Mouse (Mus musculus) adrenal gland, adult (tissue): Measurements from ENCODE around the gene Slc4a4.

Experiments
- DNase-seq, 2 experiments: peaks; one replicate each; pipeline ENCODE4 v3.0.0; 2022 to 2023; ENCODE audit warnings: low spot score in 1 of 2; ENCODE audit not compliant: inconsistent age in 2 of 2

Gene Slc4a4

DNA sequence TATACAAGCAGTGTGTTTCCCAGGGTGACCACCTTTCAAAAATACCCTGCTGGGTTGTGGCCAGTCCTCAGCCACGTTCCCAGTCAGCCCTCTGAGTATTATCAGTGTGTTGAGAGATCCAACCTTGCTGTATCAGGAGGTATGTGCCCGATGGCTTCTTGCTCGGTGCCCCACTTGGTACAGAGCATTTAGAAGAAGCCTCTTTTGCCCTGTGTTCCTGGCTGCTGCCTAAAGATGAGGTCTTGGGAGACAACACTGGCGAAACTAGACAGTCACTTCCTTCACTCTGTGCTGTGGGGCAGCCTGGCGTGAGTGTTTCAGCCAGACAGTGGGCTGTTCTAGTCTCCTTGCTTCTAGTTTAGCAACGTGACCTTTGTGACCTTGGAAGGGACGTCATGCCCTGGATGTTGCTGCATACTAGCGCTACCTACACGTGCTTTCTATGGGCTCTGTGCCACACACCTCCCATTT is 29.9 kb downstream of the Slc4a4 start:
- DNase-seq = peak in 1 of 2 experiments; percentile 48

DNA sequence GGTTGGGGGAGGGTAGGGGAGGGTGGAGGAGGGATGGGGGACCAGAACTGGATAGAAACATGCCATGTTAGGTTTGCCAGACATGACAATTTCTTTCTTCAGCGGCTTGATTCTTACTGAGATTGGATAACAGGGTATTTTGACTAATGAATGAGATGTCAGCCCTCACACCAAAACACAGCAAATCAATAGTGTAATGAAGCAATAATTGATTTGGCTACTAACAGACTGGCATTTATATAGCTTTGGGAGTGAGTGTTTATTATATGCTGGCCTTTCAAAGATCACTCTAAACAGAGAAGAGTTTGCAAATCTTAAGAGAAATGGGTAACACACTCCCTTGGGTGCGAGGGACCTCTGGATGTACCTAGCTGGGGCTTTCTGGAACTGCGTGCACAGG is 30.6 kb downstream of the Slc4a4 start:
- no peak for DNase-seq

DNA sequence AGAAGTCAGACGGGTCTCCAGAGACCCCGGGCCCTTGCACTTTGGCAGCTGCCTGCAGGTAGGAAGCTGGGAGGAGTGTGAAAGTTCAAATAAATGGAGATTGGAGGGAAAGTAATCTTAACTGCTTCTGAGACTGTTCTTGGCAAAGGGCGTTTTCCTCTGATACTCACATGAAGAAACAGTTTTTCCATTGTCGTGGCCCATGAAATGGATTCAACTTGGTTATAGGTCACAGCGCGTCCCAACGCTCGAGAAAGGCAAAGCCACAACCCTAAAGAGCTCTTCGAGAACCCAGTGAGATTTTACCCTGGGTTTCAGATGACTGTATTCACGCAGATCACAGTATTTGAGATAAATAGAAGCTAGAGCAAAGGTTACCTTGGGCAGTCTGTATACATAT is 31.0 kb downstream of the Slc4a4 start:
- DNase-seq = peak in 1 of 2 experiments; percentile 47

DNA sequence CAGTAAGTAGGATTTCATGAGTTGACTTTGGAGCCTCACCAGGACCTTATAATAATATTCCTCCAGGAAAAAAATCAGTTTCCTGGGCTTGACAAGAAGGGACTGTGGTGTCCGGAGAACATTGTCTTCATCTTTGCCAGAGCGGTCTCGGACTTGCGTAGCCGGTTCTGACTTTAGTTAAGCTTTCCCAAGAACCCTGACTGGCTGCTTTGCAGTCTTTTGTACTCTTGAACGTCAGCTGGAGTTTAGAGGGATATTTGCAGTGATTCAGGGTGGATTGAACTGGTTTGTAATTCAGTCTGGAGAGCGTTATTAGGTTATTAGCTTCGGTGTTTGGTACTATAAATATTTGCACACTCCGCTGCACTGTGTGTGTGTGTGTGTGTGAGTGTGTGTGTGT is 31.9 kb downstream of the Slc4a4 start:
- DNase-seq = no peak

DNA sequence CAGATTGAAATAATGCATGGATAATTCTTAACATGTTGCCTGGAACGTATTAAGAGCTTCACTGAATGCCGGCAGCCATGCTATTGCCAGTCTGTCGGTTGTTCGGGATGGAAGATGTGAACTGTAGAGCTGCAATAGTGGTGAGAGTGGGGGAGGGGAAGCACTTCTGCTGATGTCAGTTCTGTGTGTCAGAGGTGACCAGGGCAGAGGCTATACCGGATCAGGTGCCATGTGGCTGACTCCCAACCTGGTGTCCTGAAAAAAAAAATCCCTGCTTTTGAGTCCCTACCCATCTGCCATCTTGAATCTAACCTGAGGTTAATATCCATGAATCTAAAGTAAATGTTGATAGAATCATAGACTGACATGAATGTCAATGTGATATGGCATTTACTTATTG is 39.0 kb downstream of the Slc4a4 start:
- DNase-seq = no peak

DNA sequence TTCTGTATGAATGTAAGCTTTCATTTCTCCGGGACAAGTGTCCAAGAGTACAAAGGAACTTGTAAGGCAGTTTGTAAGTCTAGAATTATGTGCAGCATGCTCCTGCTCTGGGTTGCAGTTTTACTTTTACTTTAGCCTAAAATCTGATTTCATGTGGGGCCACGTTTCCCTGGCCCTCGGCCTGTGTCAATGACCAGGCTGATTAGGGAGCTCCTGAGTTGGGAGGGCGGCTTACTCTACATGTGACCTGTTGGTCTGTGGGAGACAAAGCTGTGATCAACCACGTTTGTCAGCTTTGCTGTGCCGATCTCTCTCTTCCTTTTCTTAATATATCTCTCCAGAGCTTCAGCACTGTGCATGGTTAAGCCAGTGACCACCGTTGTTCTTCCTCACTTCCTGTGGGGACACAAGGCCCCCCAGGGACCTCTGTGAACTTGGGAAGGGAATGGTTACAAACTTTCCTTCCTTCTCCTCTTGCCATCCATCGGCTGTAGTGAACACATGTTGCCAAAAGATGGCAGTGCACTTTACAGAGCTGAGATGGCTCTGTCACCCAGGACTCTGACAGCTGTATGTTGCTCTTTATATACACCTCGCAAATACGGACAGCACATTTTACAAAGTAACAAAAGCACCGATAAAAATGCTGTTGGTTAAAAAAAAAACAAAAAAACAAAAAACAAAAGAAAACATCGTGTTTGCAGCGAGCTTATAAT is 41.7 kb downstream of the Slc4a4 start:
- DNase-seq = peak; percentile 16 to 69

DNA sequence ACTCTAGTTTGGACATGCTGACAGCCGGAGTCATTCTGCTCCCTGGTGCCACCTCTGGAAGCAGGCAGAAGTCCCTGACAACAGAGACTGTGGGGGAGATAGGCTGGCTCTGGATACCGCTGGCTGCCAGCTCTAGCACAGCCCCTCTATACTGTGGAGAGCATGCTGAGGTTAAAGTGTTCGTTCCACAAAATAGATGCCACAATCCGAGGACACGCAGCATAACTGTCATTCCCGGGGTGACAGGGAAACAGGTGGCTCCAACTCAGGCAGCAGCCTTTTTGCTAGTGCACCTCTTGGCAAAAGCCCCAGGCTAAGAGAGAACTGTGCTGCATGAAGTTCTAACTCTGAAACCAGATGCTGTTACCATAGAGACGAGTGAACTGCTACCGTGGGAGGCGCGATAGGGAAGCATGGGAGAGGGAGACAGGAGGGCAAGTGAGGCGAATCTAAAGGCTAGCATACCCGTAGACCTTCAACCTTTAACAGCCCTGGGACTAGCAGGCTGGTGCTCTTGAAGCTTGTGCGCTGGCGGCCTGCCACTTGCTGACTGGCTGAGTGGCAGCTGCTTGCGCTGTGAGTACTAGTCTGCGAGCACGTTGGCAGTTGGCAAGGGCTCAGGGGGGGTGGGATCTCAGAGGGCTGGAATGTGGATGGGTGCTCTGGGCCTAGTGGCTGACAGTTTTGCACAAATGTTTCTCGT is 42.9 kb downstream of the Slc4a4 start:
- peak; percentile 27 to 78 for DNase-seq

DNA sequence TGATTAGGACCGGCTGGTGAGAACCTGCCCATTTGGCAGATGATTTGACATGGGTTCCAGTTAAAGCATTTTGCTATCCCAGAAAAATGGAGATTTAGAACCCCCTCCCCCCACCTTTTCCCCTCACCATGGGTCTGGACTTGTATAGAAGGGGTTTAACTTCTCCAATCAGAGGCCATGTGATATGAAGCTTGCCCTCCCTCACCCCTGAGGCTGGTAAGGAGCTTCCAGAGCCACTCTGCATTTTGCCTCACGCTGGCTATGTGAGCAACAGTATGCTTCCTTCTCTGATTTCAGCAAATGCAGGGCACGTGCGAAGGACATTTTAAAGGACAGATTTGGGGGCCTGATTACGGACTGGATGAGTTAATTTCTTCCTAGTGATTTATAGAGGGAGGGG is 43.5 kb downstream of the Slc4a4 start:
- no peak for DNase-seq

DNA sequence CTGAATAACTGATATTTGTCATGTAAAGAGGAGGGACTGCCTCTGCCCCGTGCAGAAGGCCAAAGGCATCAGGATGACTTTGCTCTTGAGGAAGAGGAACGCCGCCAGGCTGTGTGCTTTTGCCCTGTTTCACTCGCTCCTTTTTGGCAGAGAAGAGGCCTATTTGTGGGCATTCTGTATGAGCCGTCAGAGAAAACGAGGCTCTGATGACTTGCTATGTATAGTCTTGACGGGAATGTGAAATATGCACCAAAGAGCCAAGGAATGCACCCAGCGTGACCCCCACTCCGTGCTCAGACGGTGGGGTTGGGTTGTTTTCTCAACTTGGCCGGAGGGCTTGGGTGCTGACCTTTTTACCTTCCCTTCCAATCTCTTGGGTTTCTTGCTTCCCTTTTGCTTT is 44.0 kb downstream of the Slc4a4 start:
- DNase-seq = no peak

DNA sequence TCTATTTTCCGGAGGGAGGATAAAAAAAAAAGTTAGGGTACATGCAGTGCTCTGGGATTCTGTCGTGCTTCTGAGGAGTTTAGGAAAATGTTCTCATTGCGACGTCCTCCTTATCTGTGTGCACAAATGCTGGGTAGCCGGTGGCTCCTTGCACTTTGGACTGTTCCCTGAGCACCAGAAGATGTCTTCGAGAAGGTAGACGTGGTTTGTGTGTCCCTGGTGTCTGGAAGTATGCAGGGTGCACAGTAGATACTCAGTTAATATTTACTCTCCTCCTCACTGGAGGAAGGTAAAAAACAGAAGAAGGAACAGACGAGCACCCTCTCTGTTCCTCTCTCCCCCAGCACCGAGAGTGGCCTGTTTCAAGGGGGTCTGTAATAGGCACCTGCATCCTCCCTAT is 44.6 kb downstream of the Slc4a4 start:
- no peak for DNase-seq

DNA sequence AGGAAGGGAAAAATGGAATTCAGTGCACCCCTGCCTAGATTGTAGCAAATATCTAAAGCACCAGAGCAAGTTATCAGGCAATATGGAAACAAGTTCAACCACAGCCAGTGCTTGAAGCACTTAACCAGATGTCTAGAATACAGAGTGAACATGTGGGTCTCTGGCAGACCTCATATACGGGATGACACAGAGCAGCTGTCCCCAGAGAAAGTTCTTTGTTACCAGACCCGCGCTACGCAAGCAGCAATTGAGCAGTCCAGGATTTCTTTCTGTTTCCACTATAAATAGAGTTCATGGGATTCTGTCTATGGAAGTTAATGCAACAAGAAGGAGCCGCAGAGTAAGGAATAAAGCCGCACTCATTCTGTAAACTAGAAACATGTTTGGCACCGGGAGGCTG is 46.8 kb downstream of the Slc4a4 start:
- DNase-seq = no peak

DNA sequence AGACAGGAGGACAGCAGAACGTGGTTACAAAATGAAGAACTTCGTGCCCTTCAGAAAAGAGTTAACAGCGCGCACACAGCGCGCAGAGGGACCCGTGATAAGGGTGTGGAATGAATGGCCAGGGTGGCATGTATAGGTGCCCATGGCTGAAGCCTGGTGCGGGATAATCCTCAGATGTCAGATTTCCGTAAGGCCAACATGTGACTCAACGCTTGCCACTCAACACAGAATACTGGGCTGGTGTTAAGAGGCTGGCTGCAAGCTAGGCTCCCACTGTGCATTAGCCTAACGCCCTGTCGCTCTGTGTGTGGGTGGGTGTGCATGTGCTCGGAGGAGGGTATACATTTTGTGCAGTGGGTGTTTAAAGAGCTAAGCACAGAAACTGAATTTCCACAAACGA is 47.3 kb downstream of the Slc4a4 start:
- no peak for DNase-seq

DNA sequence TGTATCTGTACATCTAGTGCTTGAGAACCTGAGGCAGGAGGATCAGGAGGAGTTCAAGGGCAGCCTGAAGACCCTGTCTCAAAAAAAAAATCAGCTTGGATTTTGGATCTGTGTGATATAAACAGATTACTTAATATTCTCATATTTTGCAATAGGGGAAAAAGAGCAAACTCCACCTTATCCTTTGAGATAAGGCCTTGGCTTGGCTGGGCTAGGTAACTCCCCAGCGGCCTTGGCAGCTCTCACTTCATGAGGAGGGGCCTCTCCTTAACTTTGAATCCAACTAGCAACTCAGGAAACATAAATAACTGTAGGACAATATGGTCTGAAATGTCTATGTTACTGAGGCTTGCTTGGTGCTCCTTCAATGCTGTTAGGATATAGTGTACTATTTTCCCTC is 51.6 kb downstream of the Slc4a4 start:
- no peak for DNase-seq

DNA sequence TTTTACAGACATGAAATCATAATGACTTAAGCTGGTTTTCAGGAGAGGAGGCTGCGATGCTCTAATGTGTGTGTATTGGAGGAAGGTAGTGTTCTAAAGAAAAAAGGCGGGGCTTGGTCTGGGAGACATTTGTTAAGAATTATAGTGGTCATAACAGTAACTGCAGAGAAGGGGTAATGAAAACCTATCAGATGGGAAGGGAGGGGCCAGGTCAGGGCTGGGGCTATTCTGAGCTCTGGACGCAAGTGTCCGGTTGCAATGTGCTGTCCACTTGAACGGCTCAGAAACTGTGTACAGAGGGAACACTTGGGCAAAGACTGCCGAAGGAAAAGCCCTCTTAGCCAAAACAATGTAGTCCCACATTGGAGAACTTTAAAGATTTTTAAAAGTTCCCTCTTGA is 52.5 kb downstream of the Slc4a4 start:
- no peak for DNase-seq

DNA sequence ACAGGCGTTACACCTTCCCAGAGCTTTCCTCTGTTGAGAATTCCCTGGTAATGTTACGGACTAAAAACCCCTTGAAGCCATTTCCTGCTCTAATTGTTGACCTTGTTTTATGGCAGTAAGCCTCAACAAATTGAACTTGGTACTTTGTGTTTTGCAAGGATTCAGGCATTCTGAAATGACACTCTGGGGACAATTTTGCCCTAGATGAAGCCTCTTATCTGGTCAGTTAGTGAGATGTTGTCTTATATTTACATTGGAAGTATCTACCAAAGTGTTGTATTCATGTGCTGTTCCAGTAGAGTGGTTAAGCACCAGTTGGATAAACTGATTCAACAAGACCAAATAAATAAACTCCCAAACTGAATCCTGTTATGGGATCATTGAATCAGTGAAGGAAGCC is 53.2 kb downstream of the Slc4a4 start:
- DNase-seq = no peak

DNA sequence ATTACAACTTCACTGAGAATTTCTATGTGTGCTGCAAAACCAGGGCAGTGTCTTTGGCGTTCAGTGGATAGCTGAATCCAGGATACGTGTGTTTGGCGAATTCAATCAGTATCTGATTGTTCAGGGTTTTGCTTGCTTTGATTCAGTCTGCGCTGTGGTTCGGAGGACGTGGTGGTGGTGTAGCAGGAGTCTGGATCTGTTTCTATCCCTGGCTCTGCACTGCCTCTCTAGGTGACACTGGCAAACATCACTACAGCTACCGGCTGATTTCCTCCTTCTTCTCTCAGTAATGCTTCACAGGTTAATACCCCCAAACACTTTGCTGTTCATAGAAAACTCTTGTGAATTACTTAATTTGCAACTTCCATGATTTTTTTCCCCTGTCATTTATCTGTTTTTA is 55.3 kb downstream of the Slc4a4 start:
- DNase-seq = no peak

DNA sequence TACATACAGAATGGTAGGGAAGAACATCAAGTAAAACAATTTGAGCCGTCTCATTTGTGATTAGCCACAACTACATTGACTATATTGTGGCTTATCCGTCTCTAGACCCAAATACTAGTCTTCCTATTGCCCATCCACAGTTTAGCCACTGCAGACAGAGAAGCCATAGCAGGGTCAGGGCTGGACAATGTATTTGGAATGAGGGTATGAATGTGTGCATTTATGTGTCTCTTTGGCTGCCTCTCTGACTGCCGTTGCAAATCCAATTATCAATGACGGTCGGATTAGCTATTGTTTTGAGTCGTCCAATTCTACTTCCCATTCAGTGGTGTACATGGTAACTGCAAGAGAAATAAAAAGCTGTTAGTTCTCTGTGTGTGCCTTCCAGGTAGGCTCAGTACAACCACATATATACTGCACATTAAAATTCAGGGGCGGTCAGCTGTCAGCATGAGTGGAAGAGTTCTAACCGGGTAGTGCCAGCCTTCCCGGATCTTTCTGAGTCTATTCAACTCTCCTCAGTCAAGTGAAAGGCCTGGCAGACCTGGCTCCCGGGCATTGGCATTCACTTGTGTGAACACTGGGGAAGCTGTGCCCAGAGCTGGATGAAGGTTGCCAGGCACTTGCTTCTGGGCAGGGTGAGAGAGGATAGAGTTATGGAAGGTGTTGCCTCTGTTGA is 59.2 kb downstream of the Slc4a4 start:
- no peak for DNase-seq

DNA sequence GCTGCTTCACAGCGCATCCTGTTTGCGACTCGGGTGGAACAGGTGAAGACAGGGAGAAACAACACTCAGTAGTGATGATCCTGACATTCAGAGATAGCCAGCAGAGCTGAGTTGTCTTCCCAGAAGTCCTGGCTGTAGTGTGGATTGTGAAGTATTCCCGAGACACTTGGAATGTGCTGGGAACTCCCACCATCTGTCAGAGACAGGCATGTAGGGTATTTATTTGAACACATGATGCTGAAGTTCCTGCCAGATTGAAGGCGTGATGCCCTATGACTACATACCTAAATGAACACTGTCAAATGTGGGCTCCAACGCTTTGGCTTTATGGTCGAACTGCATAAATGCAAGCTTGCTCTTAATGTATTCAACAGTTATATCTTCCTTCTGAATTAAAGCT is 63.7 kb downstream of the Slc4a4 start:
- DNase-seq = no peak

DNA sequence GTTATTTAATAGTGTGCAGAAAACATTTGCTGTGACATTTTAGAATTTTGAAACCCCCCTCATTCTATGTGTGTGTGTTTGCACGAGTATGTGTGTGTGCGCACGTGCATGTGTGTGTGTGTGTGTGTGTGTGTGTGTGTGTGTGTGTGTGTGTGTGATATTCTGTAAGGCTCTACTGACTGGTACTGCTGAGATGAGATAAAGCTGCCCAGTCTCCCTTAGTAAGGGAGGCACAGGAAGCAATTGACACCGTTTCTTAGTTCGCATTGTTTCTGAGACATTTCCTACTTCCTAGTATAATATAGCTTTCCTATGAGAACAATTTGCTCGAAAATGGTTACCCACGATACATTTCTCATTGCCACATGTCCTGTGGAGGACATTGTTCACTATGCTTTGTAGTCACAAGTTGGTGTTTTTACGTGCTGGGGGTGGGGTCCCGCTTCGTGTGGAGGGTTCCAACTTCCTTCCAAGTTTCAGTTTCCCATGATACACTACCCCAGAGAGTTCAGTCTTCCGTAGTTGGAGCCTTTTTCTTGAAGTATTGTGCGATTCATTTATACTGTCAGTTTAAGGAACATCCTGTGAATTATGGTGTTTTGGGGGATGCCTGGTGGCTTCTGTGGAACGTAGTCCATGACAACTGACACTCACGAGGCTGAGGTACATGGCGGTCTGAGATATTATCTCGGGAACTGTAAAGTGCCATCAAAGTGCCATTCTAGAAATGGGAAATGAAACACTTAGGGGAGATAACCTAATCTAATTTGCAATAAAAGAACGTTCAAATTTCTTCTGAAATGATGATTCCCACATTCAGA is 66.3 kb downstream of the Slc4a4 start:
- DNase-seq = no peak

DNA sequence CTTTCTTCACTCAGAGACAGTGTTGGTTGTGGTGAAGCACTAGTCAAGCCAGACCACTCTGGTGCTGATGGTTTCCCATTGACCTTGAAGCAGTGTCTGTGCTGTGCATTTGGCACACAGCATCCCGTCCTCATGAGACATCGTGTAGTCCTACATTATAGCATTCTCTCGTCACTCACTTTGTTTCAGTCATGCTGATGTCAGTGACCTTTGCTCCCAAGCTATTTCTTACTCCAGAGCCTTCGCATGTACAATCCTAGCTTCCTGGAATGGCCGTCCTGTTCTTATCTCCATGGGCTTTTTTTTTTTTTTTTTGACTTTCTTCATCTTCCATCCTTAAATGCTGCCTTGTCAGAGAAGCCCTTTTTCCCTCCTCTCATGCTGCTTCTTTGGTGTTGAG is 71.1 kb downstream of the Slc4a4 start:
- DNase-seq = no peak

DNA sequence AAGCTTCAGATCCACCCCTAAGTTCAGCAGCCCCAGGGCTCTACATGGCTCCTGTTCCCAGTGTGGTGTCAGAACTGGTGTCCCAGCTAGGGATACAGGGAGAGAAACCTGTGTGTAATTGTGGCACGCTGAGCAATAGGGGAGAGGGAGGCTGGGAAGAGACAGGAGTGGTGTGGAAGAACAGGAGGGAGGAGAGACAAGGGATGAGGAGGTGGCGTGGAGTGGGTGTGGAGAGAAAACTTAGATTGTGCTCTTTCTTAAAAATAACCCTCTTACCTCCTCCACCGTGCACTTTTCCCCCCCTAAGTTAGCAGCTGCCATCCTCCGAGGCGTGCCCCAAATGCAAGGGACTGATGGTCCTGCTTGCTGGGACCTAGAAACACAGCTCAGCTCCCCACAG is 72.3 kb downstream of the Slc4a4 start:
- no peak for DNase-seq
